Mouse (Mus musculus): Measurements from ENCODE around the gene Gfpt2. TPM values are rescaled to one million over a fixed set of nuclear protein-coding genes. Genes with fewer than 3 reads are reported as not detected.

Gfpt2 gene
- total RNA-seq, 2 experiments from 2014 or later = 4.6 to 11.7 TPM

DNA sequence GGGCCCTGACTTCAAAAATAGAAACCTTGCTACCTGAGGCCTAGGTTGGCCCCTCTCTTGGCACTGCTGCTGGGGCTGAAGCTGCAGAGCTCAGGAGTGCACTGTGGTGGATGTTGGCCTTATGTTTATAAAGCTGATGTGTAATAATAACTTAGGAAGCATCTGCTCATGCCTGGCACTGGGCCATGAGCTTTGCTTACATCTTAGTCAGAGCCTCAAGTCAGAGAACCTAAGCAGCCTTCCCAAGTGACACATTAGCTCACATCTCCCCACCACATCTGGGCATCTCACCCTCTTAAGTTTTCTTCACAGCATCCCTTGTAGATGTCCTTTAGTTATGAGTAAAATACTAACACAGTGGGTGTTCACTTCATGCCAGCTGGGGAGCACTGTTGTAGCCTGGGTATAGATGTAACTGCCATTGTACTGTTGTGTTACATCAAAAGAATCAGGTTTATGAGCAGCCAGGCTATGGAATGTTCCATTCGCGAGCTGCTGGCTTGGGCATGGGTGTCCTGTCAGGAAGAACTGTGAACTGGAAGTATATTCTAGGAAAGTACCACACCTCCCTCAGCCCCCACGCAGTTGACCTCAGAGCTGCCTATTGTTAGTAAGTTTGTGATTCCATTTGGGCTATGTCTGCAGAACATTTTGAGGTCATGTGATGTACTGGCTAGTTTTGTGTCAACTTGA lies 86.1 kb downstream of the Gfpt2 start:
- DNase-seq (ENCODE audit: low spot score) = no peak

GRCm38 (mm10) chr11:49883394-49883793 lies 89.4 kb downstream of the Gfpt2 start:
- DNase-seq (ENCODE audit: low spot score) = no peak

Small RNAs within 50 kb of the gene (microRNA-seq; reads per million reads assigned to microRNA genes)
- gene Gm23813 = not detected

Other genes starting within 250 kb of the Gfpt2 start
- not detected for gene Olfr1380, start 237.3 kb upstream of the Gfpt2 start, total RNA-seq (2021)
- gene Flt4, start 184.9 kb upstream of the Gfpt2 start, total RNA-seq (2021) = 1 to 10 TPM; 2.3 to 3.9 TPM
- not detected for gene Scgb3a1, start 130.6 kb upstream of the Gfpt2 start, total RNA-seq (2021)
- gene Cnot6, start 81.5 kb upstream of the Gfpt2 start, total RNA-seq (2021) = 10 to 100 TPM; 10.4 to 10.7 TPM
- 10 to 100 TPM; 51.3 to 52.6 TPM for gene Mapk9, start 52.6 kb downstream of the Gfpt2 start, total RNA-seq (2021)
- gene Rasgef1c, start 107.7 kb downstream of the Gfpt2 start, total RNA-seq (2021) = under 1 TPM; 0.14 to 0.33 TPM
- 10 to 100 TPM; 47.8 to 53.2 TPM for gene Rnf130, start 231.2 kb downstream of the Gfpt2 start, total RNA-seq (2021)

Measured in gastrocnemius, adult 18-20 months (tissue).